Mouse (Mus musculus) ovary, adult 18-20 months (tissue): Measurements from ENCODE around the gene Cfap100.
A peak's percentile ranks its signal among the peaks of the same experiment; 100 is the strongest.

Experiments used
- DNase-seq: peaks from one replicate; pipeline ENCODE4 v3.0.0; 2022; ENCODE audit warnings: low spot score, mixed read lengths

The Cfap100 gene

DNA sequence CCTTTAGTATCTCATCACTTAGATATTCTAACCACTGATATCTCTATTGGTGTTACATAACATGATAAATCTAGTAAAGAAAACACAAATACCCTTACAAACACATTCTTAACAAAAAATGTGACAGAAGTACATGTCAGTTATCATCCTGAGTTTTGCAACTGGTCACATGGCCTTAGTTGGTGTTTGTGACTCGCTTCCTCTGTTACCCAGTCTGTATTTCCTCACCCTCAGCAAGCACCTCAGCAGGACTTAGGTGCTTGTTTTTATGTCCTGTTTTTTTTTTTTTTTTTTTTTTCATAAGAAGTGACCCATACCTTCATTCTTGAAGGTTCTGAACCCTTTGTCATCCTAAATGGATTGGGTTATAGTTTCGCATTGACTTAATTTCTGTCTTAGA lies 50.9 kb downstream of the Cfap100 start:
- DNase-seq = no peak

DNA sequence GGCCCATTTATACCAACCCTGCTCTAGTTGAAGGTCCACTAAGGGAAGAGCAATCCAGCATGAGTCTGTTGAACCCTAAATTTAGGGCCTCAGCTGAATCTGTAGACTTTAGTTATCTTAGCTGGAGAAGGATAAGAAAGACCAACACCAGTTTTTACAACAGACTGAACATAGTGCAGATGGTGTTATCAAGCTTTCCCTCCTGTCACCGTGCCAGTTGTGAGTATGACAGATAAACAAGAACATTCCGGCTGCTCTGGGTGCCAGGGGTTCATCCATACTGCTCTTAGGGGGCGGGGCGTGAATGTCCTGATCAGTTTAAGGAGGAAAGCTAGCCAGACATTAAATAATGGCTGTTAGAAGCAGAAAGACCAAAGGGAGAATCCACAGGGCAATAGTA lies 54.0 kb downstream of the Cfap100 start:
- DNase-seq = no peak

DNA sequence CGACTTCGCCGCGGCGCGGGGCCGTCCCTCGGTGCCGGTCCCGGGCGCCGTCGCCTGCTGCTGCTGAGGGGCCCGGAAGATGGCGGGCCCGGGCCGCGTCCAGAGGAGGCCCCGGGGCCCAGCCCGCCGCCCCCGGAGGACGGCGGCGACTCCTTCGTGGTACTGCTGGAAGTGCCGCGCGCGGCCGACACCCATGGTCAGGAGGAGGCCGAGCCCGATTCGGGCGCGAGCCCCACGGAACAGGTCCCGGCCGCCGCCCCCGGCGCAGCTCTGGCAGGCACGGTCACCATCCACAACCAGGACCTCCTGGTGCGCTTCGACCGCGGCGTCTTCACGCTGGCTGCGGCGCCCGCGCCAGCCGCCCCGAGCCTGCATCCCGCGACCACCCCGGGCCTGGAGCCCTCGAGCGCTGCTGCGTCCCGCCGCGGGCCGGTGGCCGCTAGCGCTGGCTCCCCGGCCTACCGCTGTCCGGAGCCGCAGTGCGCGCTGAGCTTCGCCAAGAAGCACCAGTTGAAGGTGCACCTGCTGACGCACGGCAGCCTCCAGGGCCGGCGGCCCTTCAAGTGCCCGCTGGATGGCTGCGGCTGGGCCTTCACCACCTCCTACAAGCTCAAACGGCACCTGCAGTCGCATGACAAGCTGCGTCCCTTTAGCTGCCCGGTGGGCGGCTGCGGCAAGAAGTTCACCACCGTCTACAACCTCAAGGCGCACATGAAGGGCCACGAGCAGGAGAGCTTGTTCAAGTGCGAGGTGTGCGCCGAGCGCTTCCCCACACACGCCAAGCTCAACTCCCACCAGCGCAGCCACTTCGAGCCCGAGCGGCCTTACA lies 58.7 kb downstream of the Cfap100 start:
- DNase-seq = no peak

DNA sequence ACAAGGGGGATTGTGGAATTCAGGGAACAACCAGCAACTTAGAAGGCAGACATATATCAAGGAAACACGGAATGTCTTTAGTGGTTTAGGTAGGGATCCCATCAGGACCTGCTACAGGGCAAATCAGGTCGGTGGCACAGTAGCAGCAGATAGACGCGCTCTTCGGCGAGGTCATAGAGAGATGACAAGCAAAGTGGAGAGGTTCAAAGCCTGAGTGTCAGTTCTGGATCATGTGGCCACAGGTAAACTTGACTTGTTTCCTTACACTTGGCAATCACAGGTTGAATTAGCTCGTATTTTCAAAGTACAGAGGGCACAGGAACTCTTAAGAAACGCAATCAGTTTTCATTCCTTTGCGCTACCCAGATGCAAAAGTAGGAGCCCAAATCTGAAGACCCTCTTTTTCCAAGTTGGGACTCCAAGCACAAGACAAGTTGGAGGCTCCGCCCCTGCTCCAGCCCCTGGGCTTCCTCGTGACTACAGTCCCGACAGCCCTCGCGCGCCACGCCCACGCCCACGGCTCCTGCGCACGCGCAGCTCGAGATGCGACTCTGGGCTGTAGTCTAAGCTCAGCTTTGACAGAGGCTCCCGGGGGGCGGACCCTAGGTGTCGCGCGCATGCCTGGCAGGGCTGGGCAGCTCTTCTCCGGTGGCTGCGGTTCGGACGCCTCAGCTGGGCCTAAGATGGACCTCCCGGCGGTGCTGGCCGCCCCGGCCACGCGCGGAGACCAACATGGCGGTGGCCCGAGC lies 59.4 kb downstream of the Cfap100 start, which contains the start of gene Zxdc:
Gene Zxdc (plus strand): TSS at position 517 of the 749 bp plus-strand sequence.
- peak; percentile 99 for DNase-seq

DNA sequence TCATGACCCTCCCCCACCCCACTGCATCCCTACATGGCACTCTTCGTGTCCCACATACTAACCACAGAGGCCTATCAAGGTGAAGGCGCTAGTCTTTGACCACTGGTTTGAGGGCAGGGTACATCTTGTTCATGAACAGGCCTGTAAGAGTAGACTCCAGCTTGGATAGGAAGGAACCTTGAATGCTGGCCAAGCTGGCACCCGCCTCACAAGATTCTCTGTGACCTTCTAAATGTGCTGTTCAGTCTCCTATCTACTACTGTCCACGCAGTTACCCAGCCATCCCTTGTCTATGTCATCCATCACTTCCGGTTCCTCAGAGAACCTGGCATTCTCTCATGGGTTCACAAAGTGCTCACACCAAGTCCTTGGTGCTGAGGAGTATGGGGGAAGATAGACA lies 65.3 kb downstream of the Cfap100 start:
- DNase-seq = peak; percentile 77

DNA sequence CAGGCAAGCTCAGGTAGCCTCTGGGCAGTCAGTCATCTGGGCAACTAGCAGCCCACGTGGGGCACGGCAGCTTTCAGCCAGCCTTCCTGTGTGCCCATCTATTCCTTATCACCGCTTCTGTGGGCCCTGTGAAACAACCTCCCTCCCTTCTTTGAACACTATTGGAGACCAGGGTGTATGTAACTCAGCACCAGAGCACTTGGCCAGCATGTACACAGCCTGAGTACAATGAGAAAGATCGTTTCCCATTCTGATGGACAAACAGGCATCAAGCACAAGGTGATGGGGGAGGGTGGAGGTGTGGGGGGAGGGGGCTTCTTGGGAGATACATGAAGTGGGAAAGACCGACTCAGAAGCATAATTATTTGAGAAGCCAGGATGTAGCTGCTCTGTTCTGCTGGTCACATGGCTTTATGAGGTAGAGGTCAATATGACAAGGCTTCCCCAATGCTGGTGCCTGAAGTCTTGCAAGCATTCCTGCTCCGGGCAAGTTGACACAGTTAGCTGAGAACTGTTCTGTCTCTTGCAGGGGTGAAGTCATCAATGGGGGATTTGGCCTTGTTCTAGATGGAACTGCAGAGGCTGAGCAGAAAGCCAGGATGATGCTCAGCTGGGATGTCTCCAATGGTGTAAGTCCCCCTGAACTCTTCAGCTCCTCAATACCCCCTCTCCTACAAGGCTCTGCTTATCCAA lies 67.5 kb downstream of the Cfap100 start:
- DNase-seq = no peak

DNA sequence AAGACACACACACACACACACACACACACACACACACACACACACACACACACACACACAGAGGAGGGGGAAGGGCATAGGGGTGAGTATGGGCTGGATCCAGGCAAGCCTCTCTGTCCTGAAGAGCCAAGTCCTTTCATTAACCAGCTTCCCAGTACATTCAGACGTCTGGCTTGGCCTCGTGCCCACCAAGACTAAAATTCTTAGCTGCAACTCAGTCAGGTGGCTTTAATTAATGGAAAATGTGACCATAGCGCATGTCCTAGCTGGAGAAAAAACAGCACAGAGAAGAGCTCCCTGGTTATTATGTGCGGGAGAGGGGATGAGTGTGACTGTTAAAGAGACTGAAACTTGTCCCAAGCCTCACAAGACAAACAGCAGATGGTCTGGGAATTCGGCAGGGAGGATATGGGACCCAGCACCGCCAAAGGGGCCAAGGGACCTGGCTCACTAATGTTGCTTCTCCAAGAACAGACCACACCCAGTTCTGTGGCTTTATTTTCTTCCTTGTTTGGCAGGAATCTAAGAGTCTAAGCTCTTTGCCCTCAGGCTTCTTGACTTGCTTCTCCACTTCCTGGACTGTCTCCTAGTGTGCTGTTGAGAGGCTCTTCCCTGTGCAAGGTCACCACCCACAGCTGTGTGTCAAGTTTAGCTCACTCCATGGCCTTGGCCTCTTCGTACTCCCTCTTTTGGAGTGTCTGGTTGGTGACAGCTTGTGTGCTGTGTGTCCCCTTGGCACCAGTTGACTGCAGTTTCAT lies 68.4 kb downstream of the Cfap100 start:
- peak; percentile 67 for DNase-seq

DNA sequence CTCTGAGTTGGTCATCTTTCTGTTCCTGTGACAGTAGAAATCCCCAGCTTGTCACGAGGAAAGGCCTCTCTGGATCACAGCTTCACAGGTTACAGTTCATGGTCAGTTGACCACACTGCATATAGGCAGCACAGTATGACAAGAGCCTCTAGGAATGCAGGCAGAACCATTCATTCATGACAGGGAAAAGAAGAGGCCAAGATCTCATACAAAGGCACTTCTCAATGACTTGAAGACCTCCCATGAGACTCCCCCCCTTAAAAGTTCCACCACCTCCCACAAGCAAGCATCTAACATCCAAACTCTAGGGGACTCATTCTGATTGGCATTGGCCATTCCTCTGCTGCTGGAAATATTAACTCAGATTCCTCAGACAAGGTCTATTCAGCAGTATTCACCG lies 69.2 kb downstream of the Cfap100 start:
- DNase-seq = no peak

DNA sequence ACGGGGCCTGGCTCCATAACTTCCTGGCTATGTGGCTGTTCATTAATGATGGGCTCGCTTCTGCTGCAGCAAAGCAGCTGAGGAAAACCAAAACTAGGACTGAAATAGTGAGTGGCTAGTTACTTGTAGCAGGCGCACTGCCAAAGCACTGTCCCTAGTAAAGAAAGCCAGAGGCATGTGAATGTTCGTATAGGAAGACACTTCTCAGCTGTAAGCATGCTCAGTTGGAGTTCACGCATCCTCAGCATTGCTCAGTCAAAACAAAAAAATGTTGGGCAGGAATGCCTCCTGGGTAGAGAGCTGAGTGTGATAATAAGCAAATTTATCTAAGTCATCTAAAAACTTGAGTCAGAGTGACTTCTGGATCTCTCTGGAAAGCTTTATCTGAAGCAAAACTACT lies 70.5 kb downstream of the Cfap100 start:
- no peak for DNase-seq
